Comparison of ENCODE assay signal across 7 mouse cellular contexts in genomic region chr3:68267905-68268304, GRCm38 (mm10).
"Had no signal": no experiment of that assay in that cellular context is flagged by ENCODE, and none has a peak within 500 bp of the region (broad histone marks: within the 10 kb centered on the region; RNA-seq: fewer than 3 reads in every experiment).

No protein-coding gene starts in this region.

- DNase-seq: lung, adult 2 months; lung, postnatal 14 days; lung, postnatal 36 days; right cerebral cortex, postnatal 14 days; thymus, adult 2 months; thymus, postnatal 25 days; thymus, postnatal 4 days had no signal
